Comparison of ENCODE assay signal across 10 mouse cellular contexts in the genomic region with DNA sequence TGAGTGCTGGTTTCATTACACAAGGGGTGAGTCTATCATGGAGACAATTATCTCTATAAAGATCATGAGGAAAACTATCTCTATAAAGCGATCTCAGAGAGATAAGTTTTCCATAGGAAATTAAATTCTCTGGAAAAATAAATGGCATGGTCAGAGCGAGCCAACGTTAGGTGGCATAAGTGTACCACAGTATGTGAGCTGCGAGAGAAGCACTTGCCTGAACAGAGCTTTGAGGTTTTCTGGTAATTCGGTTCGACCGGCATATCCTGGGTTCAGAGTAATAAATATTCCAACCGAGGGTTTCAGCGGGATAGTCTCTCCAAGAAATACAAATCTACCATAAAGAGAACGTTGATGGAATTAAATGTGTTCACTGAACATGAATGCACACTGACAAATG.
A peak's percentile ranks its signal among the peaks of the same experiment; 100 is the strongest.
DNase-seq lines count a peak whose midpoint lies in the region; ATAC-seq and TF ChIP-seq lines count a peak whose summit lies in the region.
"Had no signal": no experiment of that assay in that cellular context is flagged by ENCODE, and none has a peak within 500 bp of the region (broad histone marks: within the 10 kb centered on the region; RNA-seq: fewer than 3 reads in every experiment).

No protein-coding gene starts in this region.

- no peaks in the 10 kb centered on the region for H3K79me2 ChIP-seq in MEL (ENCODE audit: control insufficient read depth, insufficient read depth, low read length, poor library complexity)

- H3K4me1 ChIP-seq in intestine, postnatal 0 days (replicated peaks; ENCODE audit: control insufficient read depth, insufficient read depth, low read length): no peaks in the 10 kb centered on the region
- H3K4me1 ChIP-seq in intestine, embryonic 15.5 days (replicated peaks): no peaks in the 10 kb centered on the region
- no peaks in the 10 kb centered on the region for H3K4me1 ChIP-seq in MEL (ENCODE audit: control insufficient read depth in 1 of 2, insufficient read depth in 2 of 2, low read length in 2 of 2)
- no peaks in the 10 kb centered on the region for H3K4me1 ChIP-seq in embryonic fibroblast, embryonic 13.5 days (ENCODE audit: control insufficient read depth, insufficient read depth, low read length)

- DNase-seq in 3T3-L1 (ENCODE audit: low read depth, low spot score) (peak; percentile 15), MEL (ENCODE audit: low read depth, low spot score) (no peak)
- DNase-seq in thymus, postnatal 25 days: no peak
- no peak for DNase-seq in urinary bladder, postnatal 25 days (ENCODE audit: low spot score)
- DNase-seq: kidney, adult 9 months; lung, postnatal 14 days had no signal

- no peak for ATAC-seq in intestine, postnatal 0 days
- ATAC-seq in intestine, embryonic 15.5 days: no peak
- no peak for ATAC-seq in inflammation-experienced regulatory T-cells, adult 6 months

- H3K4me3 ChIP-seq in intestine, postnatal 0 days (ENCODE audit: low read depth, low read length): no peak overlapping the region
- H3K4me3 ChIP-seq in intestine, embryonic 15.5 days (replicated peaks): no peak overlapping the region
- no peak overlapping the region for H3K4me3 ChIP-seq in MEL (ENCODE audit: control insufficient read depth in 1 of 2, insufficient read depth in 1 of 2, low read depth in 2 of 2, low read length in 2 of 2)
- no peak overlapping the region for H3K4me3 ChIP-seq in embryonic fibroblast, embryonic 13.5 days (ENCODE audit: insufficient read depth, low read length)

- no peak overlapping the region for H3K9ac ChIP-seq in intestine, postnatal 0 days (ENCODE audit: low read depth, low read length)
- H3K9ac ChIP-seq in intestine, embryonic 15.5 days: no peak overlapping the region
- H3K9ac ChIP-seq in MEL (ENCODE audit: control insufficient read depth, low read depth, low read length, poor library complexity, severe bottlenecking): no peak overlapping the region

- no peak for TF ChIP-seq POLR2A in MEL (IDR thresholded peaks at IDR 0.05; ENCODE audit: control insufficient read depth in 1 of 2, insufficient read depth in 1 of 2, low read depth in 1 of 2, low read length in 2 of 2, poor library complexity in 1 of 2)
- no peak for TF ChIP-seq POLR2A in embryonic fibroblast, embryonic 13.5 days (IDR thresholded peaks at IDR 0.05; ENCODE audit: low read depth, low read length)

- TF ChIP-seq RAD21 in MEL (IDR thresholded peaks at IDR 0.05; ENCODE audit: low read depth, low read length): peak; percentile 39

- H3K27ac ChIP-seq in intestine, postnatal 0 days (ENCODE audit: low read depth, low read length): no peak overlapping the region
- H3K27ac ChIP-seq in intestine, embryonic 15.5 days: no peak overlapping the region
- H3K27ac ChIP-seq in MEL (ENCODE audit: control insufficient read depth, low read depth, low read length): no peak overlapping the region
- no peak overlapping the region for H3K27ac ChIP-seq in embryonic fibroblast, embryonic 13.5 days (ENCODE audit: insufficient read depth, low read length)

- no peaks in the 10 kb centered on the region for H3K9me3 ChIP-seq in intestine, postnatal 0 days (ENCODE audit: control insufficient read depth)
- H3K9me3 ChIP-seq in intestine, embryonic 15.5 days: no peaks in the 10 kb centered on the region
- no peaks in the 10 kb centered on the region for H3K9me3 ChIP-seq in MEL (replicated peaks; ENCODE audit: insufficient read depth, low read length)

- TF ChIP-seq EP300 in MEL (IDR thresholded peaks at IDR 0.05; ENCODE audit: low read depth in 1 of 2, low read length in 2 of 2): no peak

- no peaks in the 10 kb centered on the region for H3K36me3 ChIP-seq in intestine, postnatal 0 days (ENCODE audit: control insufficient read depth, insufficient read depth)
- H3K36me3 ChIP-seq in intestine, embryonic 15.5 days: no peaks in the 10 kb centered on the region
- no peaks in the 10 kb centered on the region for H3K36me3 ChIP-seq in MEL (ENCODE audit: control insufficient read depth in 1 of 2, insufficient read depth in 2 of 2, low read length in 2 of 2)

- no peak overlapping the region for H3K4me2 ChIP-seq in intestine, postnatal 0 days (replicated peaks; ENCODE audit: low read depth)
- no peak overlapping the region for H3K4me2 ChIP-seq in intestine, embryonic 15.5 days (replicated peaks)

- 73% methylated on average over 10 of the region's 10 CpGs for WGBS in intestine, postnatal 0 days
- 77% methylated on average over 10 of the region's 10 CpGs for WGBS in intestine, embryonic 15.5 days

- TF ChIP-seq CTCF in intestine, postnatal 0 days (IDR thresholded peaks at IDR 0.05; ENCODE audit: low read depth): peak; percentile 37
- peak in 1 of 3 experiments; percentile 29; a peak in 2 of 6 replicates for TF ChIP-seq CTCF in MEL (IDR thresholded peaks at IDR 0.05 in 2 of 3, conservative IDR thresholded peaks at IDR 0.05 in 1 of 3; ENCODE audit: control insufficient read depth in 1 of 3, insufficient read depth in 1 of 3, low read depth in 2 of 3, low read length in 3 of 3, poor library complexity in 1 of 3, severe bottlenecking in 1 of 3)
- TF ChIP-seq CTCF in embryonic fibroblast, embryonic 13.5 days (IDR thresholded peaks at IDR 0.05; ENCODE audit: borderline replicate concordance, insufficient read depth, low read length): peak; percentile 37; the same call in 1 of the 2 replicates

- H3K27me3 ChIP-seq in intestine, postnatal 0 days (replicated peaks; ENCODE audit: control insufficient read depth, insufficient read depth, low read length): no peaks in the 10 kb centered on the region
- no peaks in the 10 kb centered on the region for H3K27me3 ChIP-seq in intestine, embryonic 15.5 days (replicated peaks)
- no peaks in the 10 kb centered on the region; a peak in 1 of 4 replicates for H3K27me3 ChIP-seq in MEL (ENCODE audit: control insufficient read depth in 1 of 2, insufficient read depth in 2 of 2, low read length in 2 of 2)

TF ChIP-seq in MEL, 35 proteins besides CTCF, POLR2A, EP300 and RAD21:
- TF ChIP-seq KAT2A (conservative IDR thresholded peaks at IDR 0.05; ENCODE audit: low read depth, low read length) (no peak), ZNF384 (IDR thresholded peaks at IDR 0.05; ENCODE audit: low read depth, low read length) (no peak), SMC3 (IDR thresholded peaks at IDR 0.05; ENCODE audit: low read depth, low read length) (peak; percentile 43), SIN3A (IDR thresholded peaks at IDR 0.05; ENCODE audit: low read length) (no peak), ZC3H11A (IDR thresholded peaks at IDR 0.05; ENCODE audit: low read depth, low read length) (0 out of 2 replicates have a peak, but pooled peaks have one; percentile 23), HCFC1 (IDR thresholded peaks at IDR 0.05; ENCODE audit: low read depth, low read length) (no peak)
TF ChIP-seq in MEL: peak in this region for 2.
